Mouse (Mus musculus): Measurements from ENCODE around the gene Qrfpr. TPM values are rescaled to one million over a fixed set of nuclear protein-coding genes. Genes with fewer than 3 reads are reported as not detected.

The Qrfpr gene
- total RNA-seq, 4 experiments from 2014 or later: not detected

- DNase-seq (ENCODE audit: low spot score): peak; percentile 94
Observed at GRCm38 (mm10) chr3:36150934-36151686, 71.0 kb downstream of the Qrfpr start, which contains the start of gene D3Ertd254e. Gene D3Ertd254e, plus strand, starts transcription at chr3:36151017.

GRCm38 (mm10) chr3:36150537-36150933 is 71.6 kb downstream of the Qrfpr start:
- DNase-seq (ENCODE audit: low spot score): no peak

- no peak for DNase-seq (ENCODE audit: low spot score)
Observed at GRCm38 (mm10) chr3:36138996-36139395, 83.1 kb downstream of the Qrfpr start.

DNA sequence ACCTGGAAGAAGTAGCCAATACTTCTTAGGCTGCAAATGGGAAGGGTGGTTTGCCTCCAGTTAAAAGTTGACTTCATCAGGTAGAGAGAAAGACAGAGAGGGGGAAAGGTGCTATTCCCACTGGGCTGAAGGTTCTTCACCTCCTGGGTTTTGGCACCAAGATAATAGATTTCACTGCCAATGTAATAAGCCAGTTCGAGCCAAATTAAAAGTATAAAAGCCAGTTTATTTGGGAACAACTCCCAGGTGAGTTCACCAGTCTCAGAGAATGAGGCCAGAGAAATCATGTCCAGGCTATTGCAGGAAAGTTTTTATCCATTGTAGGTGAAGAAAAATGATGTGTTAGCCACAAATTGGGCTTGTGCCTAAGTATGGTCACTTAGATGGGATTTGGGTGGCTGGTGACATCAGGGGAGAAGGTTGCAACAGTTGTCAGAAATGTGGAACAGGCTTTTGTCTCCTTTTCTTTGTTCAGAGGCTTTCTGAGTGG is 83.9 kb downstream of the Qrfpr start:
- no peak for DNase-seq (ENCODE audit: low spot score)

DNA sequence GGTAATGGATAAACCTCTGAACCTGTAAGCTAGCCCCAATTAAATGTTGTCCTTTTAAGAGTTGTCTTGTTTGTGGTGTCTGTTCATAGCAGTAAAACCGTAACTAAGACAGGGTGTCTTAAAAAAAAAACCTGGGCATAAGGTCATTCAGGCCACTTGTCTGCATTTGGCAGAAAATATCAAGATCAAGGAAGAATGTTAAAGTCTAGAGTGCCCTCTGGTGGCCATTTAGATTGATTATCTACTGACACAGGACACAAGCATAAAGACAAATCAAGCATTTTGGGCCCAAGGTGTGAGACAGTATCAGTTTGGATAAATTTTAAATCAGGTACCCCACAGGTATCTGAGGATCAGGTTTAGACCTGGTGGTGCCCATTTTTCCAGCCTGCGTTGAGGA is 84.6 kb downstream of the Qrfpr start:
- no peak for DNase-seq (ENCODE audit: low spot score)

- no peak for DNase-seq (ENCODE audit: low spot score)
Observed at GRCm38 (mm10) chr3:36136152-36136551, 86.0 kb downstream of the Qrfpr start.

Other genes starting within 250 kb of the Qrfpr start
- 100 to 1,000 TPM in 1 of 4 experiments, 10 to 100 TPM in 3; 92.8 to 107 (median 94.9) TPM for gene Mccc1, start 221.6 kb downstream of the Qrfpr start, total RNA-seq (2022)
- not detected for gene Ccdc144b, start 168.8 kb downstream of the Qrfpr start, total RNA-seq (2022)
- gene Acad9, start 156.3 kb downstream of the Qrfpr start, total RNA-seq (2022): 10 to 100 TPM; 39.1 to 47.6 (median 42.0) TPM
- gene D3Ertd254e, start 71.3 kb downstream of the Qrfpr start, total RNA-seq (2022): 1 to 10 TPM; 3.0 to 4.7 (median 4.1) TPM